Mouse (Mus musculus): Measurements from ENCODE around the gene Ltf.

The Ltf gene

GRCm38 (mm10) chr9:111087960-111088359, 68.9 kb downstream of the Ltf start:
- no peak for DNase-seq (ENCODE audit: low read depth, low spot score)

GRCm38 (mm10) chr9:111088886-111089285, 69.8 kb downstream of the Ltf start:
- DNase-seq (ENCODE audit: low read depth, low spot score): no peak

Measured in embryo, embryonic 11.5 days (tissue).